Mouse (Mus musculus): ENCODE data around the gene Dennd4c. TPM values are rescaled to one million over a fixed set of nuclear protein-coding genes. Genes with fewer than 3 reads are reported as not detected.

The Dennd4c gene
- polyA plus RNA-seq, 1 experiment = 13.3 TPM

DNA sequence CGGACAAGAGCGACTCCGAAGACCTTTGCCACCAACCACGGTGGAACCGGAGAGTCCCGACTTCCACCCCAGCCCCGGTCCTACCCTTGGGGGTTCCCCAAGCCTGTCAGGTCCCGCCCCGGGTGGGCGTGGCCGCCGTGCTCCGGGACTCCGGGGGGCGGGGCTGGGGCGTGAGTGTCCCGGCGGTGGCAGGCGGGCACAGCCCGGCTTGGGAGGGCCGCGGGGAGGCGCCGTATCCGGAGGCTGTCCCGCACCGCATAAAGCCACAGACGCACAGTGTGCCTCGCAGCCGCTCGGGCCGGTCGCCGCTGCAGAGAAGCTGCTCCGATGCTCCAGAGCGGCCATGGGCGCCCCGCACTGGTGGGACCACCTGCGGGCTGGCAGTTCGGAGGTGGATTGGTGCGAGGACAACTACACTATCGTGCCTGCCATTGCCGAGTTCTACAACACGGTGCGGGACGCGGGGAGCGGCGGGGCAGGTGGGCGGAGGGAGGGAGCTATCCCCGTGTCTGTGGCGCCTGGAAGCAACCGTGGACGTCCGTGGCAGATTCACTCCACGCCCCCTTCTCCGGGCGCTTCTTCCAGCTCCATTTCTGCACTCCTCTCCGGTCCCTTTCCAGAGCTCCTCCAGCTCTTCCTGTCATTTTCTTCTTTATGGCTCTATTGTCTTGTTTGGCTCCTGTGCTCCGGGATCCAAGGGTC lies 125.9 kb downstream of the Dennd4c start, which contains the start of gene Acer2:
TSS of gene Acer2 (plus strand) at position 251 of the 702 bp plus-strand sequence.
- Histone ChIP-seq H3K36me3 (ENCODE audit: control insufficient read depth, insufficient read depth, low read length) (no peaks in the 10 kb centered on the region), H3K4me1 (replicated peaks; ENCODE audit: control insufficient read depth, insufficient read depth, low read length) (peaks cover 4% of the 10 kb centered on the region; the same call in 1 of the 2 replicates), H3K27me3 (ENCODE audit: control insufficient read depth, insufficient read depth, low read length) (no peaks in the 10 kb centered on the region), H3K27ac (ENCODE audit: control insufficient read depth, insufficient read depth, low read length) (no peak within 1 kb of the TSS), H3K4me3 (ENCODE audit: control insufficient read depth, insufficient read depth, low read length) (peak within 1 kb of the TSS; percentile 49)
- peak; percentile 94 for DNase-seq
- TF ChIP-seq CTCF (IDR thresholded peaks at IDR 0.05; ENCODE audit: borderline replicate concordance, control insufficient read depth, extremely low read depth, insufficient read depth, low read length, poor library complexity) = peak; percentile 47; the same call in 1 of the 2 replicates
- TF ChIP-seq POLR2A (IDR thresholded peaks at IDR 0.05; ENCODE audit: control insufficient read depth, extremely low read depth, insufficient read depth, low read length, poor library complexity) = 0 out of 2 replicates have a peak, but pooled peaks have one; percentile 28
- WGBS = under 1% methylated on average over 60 of the region's 60 CpGs

DNA sequence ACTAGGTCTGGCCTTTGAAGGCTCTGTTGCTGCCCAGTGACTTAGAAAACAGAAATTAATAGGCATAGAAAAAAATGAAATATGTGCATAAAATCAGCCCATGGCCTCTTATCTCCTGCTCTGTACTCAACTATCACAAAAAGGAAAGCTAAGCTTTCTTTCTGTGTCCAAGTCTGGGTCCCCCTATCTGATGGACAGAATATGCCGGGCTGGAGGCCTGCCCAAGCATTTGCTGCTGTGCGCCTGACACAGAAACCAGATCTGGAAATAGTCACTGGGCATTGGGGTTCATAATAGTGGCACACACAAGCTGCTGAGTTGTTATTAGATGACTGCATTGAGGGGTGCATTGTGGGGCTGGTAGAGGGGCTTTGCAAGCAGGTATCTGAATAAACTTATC lies 131.1 kb downstream of the Dennd4c start:
- Histone ChIP-seq H3K4me1 (replicated peaks; ENCODE audit: control insufficient read depth, insufficient read depth, low read length) (peaks cover 2% of the 10 kb centered on the region; the same call in 1 of the 2 replicates), H3K27me3 (ENCODE audit: control insufficient read depth, insufficient read depth, low read length) (no peaks in the 10 kb centered on the region), H3K4me3 (ENCODE audit: control insufficient read depth, insufficient read depth, low read length) (no peak overlapping the region), H3K27ac (ENCODE audit: control insufficient read depth, insufficient read depth, low read length) (no peak overlapping the region), H3K36me3 (ENCODE audit: control insufficient read depth, insufficient read depth, low read length) (no peaks in the 10 kb centered on the region)
- 96% methylated on average over 2 of the region's 2 CpGs for WGBS
- DNase-seq = no peak
- TF ChIP-seq POLR2A (IDR thresholded peaks at IDR 0.05; ENCODE audit: control insufficient read depth, extremely low read depth, insufficient read depth, low read length, poor library complexity) (no peak), CTCF (IDR thresholded peaks at IDR 0.05; ENCODE audit: borderline replicate concordance, control insufficient read depth, extremely low read depth, insufficient read depth, low read length, poor library complexity) (no peak)

DNA sequence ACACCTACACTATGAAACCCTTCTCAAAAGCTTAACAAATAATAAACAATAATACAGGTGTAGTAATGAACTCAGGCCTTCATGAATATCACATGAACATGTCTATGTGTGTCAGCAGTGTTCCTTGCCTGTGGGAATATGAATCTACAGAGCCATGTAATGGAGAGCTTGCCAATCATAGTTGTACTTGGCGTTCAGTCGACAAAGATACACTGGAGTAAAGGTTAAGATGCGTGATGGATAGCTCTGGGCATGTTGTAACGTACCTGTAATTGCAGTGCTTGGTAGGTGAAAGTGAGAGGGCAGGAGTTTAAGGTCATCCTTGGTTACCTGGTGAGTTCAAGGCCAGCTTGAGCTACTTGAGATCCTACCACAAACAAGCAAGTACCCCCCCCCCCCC lies 132.8 kb downstream of the Dennd4c start:
- H3K36me3 ChIP-seq (ENCODE audit: control insufficient read depth, insufficient read depth, low read length) = no peaks in the 10 kb centered on the region
- no peak for TF ChIP-seq CTCF (IDR thresholded peaks at IDR 0.05; ENCODE audit: borderline replicate concordance, control insufficient read depth, extremely low read depth, insufficient read depth, low read length, poor library complexity)
- TF ChIP-seq POLR2A (IDR thresholded peaks at IDR 0.05; ENCODE audit: control insufficient read depth, extremely low read depth, insufficient read depth, low read length, poor library complexity) = no peak
- no peaks in the 10 kb centered on the region for H3K27me3 ChIP-seq (ENCODE audit: control insufficient read depth, insufficient read depth, low read length)
- no peaks in the 10 kb centered on the region; the same call in 1 of the 2 replicates for H3K4me1 ChIP-seq (replicated peaks; ENCODE audit: control insufficient read depth, insufficient read depth, low read length)
- no peak for DNase-seq
- WGBS = 91% methylated on average over 4 of the region's 4 CpGs
- H3K4me3 ChIP-seq (ENCODE audit: control insufficient read depth, insufficient read depth, low read length) = no peak overlapping the region
- no peak overlapping the region for H3K27ac ChIP-seq (ENCODE audit: control insufficient read depth, insufficient read depth, low read length)

DNA sequence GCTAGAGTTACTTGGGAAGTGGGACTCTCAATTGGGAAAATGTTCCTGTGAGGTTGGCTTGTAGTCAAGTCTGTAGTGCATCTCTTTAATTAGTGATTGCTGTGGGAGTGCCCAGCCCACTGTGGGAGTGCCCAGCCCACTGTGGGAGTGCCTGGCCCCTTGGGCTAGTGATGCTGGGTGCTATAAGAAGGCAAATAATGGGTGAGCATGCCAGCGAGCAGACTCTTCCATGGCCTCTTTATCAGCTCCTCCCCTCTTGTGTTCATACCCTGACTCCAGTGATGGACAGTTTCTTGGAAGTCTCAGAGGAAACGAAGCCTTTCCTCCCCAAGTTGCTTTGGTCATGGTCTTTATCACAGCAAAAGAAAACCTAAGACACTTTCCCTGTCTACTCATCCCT lies 134.1 kb downstream of the Dennd4c start:
- no peaks in the 10 kb centered on the region for H3K36me3 ChIP-seq (ENCODE audit: control insufficient read depth, insufficient read depth, low read length)
- TF ChIP-seq CTCF (IDR thresholded peaks at IDR 0.05; ENCODE audit: borderline replicate concordance, control insufficient read depth, extremely low read depth, insufficient read depth, low read length, poor library complexity) (no peak), POLR2A (IDR thresholded peaks at IDR 0.05; ENCODE audit: control insufficient read depth, extremely low read depth, insufficient read depth, low read length, poor library complexity) (no peak)
- WGBS = 88% methylated on average over 2 of the region's 2 CpGs
- H3K27ac ChIP-seq (ENCODE audit: control insufficient read depth, insufficient read depth, low read length) = no peak overlapping the region
- H3K27me3 ChIP-seq (ENCODE audit: control insufficient read depth, insufficient read depth, low read length) = no peaks in the 10 kb centered on the region
- no peak for DNase-seq
- H3K4me3 ChIP-seq (ENCODE audit: control insufficient read depth, insufficient read depth, low read length) = no peak overlapping the region
- peaks cover 6% of the 10 kb centered on the region for H3K4me1 ChIP-seq (replicated peaks; ENCODE audit: control insufficient read depth, insufficient read depth, low read length)

DNA sequence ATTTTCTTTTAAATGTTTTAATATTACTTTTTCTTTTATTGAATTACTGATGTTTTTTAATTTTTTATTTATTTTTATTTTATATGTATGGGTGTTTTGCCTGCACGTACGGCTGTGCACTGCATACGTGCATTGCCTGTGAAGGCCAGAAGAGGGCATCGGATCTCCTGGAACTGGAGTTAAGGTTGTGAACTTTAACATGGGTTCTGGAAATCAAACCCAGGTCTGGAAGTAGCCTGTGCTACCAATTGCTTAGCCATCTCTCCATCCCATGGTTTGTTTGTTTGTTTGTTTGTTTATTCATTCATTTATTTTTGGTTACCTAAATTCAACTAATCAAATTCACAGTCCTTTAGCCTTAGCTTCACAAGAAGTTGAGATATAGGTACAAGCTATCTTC lies 136.6 kb downstream of the Dennd4c start:
- no peak overlapping the region for H3K27ac ChIP-seq (ENCODE audit: control insufficient read depth, insufficient read depth, low read length)
- H3K27me3 ChIP-seq (ENCODE audit: control insufficient read depth, insufficient read depth, low read length) = no peaks in the 10 kb centered on the region
- peaks cover 6% of the 10 kb centered on the region for H3K4me1 ChIP-seq (replicated peaks; ENCODE audit: control insufficient read depth, insufficient read depth, low read length)
- peak; percentile 64 for DNase-seq
- H3K4me3 ChIP-seq (ENCODE audit: control insufficient read depth, insufficient read depth, low read length) = no peak overlapping the region
- WGBS = 56% methylated on average over 4 of the region's 4 CpGs
- H3K36me3 ChIP-seq (ENCODE audit: control insufficient read depth, insufficient read depth, low read length) = no peaks in the 10 kb centered on the region
- no peak for TF ChIP-seq POLR2A (IDR thresholded peaks at IDR 0.05; ENCODE audit: control insufficient read depth, extremely low read depth, insufficient read depth, low read length, poor library complexity)
- TF ChIP-seq CTCF (IDR thresholded peaks at IDR 0.05; ENCODE audit: borderline replicate concordance, control insufficient read depth, extremely low read depth, insufficient read depth, low read length, poor library complexity) = peak; percentile 26; the same call in 1 of the 2 replicates

DNA sequence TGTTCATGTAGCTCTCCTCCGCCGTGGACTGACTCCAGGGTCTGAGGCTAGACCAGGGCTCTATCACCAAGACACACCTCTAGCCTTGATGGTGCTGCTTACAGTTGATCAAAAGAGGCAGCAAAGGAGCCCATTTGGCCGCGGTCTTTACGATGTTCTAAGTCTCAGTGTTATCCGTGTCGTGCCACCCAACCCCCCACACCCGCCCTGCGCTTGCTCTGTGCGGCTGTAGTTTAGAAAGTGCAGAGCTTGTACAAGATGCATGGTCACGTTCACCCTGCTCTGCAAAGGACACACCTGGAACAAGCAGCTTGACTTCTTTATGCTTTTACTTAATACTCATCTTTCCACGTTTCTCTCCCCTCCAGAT lies 137.4 kb downstream of the Dennd4c start:
- 7% methylated on average over 12 of the region's 12 CpGs for WGBS

More for the DNA sequence above, 137.4 kb downstream of the Dennd4c start:
- Histone ChIP-seq H3K4me1 (replicated peaks; ENCODE audit: control insufficient read depth, insufficient read depth, low read length) (peaks cover 6% of the 10 kb centered on the region), H3K27me3 (ENCODE audit: control insufficient read depth, insufficient read depth, low read length) (no peaks in the 10 kb centered on the region), H3K36me3 (ENCODE audit: control insufficient read depth, insufficient read depth, low read length) (no peaks in the 10 kb centered on the region), H3K27ac (ENCODE audit: control insufficient read depth, insufficient read depth, low read length) (no peak overlapping the region), H3K4me3 (ENCODE audit: control insufficient read depth, insufficient read depth, low read length) (peak overlapping the region; percentile 21)
- peak; percentile 29 for DNase-seq
- TF ChIP-seq CTCF (IDR thresholded peaks at IDR 0.05; ENCODE audit: borderline replicate concordance, control insufficient read depth, extremely low read depth, insufficient read depth, low read length, poor library complexity) (no peak), POLR2A (IDR thresholded peaks at IDR 0.05; ENCODE audit: control insufficient read depth, extremely low read depth, insufficient read depth, low read length, poor library complexity) (no peak)
